Mouse (Mus musculus): ENCODE measurements around the gene Dpp8.

DNA sequence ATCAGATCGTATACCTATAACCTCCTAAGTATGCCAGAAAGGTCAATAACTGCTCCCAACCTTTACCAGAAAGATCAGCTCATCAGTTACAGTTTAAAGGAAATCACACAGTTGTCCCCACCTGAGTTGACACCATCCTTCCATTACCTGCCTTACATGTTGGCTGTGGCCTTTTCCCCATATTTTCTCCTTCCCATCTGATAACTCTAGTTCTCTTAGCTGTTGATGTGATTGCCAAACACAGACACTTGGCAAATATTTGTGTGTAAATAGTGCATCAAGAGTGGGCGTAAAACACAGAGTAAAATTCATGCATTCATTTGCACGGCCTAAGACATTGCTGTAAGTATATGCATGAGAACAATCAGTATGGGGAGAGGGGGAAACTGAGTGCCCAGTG is 8.8 kb upstream of the Dpp8 start:
- TF ChIP-seq USF1 (IDR thresholded peaks at IDR 0.05; ENCODE audit: low read depth): no peak
- TF ChIP-seq TCF12 (IDR thresholded peaks at IDR 0.05; ENCODE audit: insufficient read depth, poor library complexity, severe bottlenecking): no peak
- no peak for TF ChIP-seq POLR2A (IDR thresholded peaks at IDR 0.05; ENCODE audit: insufficient read length, low read depth)
- no peak for TF ChIP-seq E2F4 (IDR thresholded peaks at IDR 0.05; ENCODE audit: insufficient read depth)
- no peak for TF ChIP-seq POLR2AphosphoS2 (IDR thresholded peaks at IDR 0.05; ENCODE audit: insufficient read length, low read depth)
- no peak for TF ChIP-seq MYOD1 (IDR thresholded peaks at IDR 0.05; ENCODE audit: control insufficient read depth in 1 of 3, insufficient read length in 2 of 3, low read depth in 2 of 3)
- TF ChIP-seq MYOG (IDR thresholded peaks at IDR 0.05; ENCODE audit: control insufficient read depth in 1 of 3, insufficient read depth in 1 of 3, insufficient read length in 2 of 3, low read depth in 2 of 3): no peak
